Mouse (Mus musculus) bone marrow, adult 2 months (tissue): Measurements from ENCODE around the gene Etnk1.

Experiments
- CTCF ChIP-seq: fragments of 200-500 bp; IDR thresholded peaks from 2 replicates; pipeline ENCODE4 v1.5.1; 2011; ENCODE audit warnings: low read length, control low read depth; ENCODE audit not compliant: control insufficient read depth, insufficient read depth
- POLR2A ChIP-seq: fragments of 200-500 bp; IDR thresholded peaks from 2 replicates; pipeline ENCODE4 v1.6.1; 2011; ENCODE audit warnings: low read depth, mild to moderate bottlenecking, control low read depth, low read length, borderline replicate concordance; ENCODE audit not compliant: control insufficient read depth

DNA sequence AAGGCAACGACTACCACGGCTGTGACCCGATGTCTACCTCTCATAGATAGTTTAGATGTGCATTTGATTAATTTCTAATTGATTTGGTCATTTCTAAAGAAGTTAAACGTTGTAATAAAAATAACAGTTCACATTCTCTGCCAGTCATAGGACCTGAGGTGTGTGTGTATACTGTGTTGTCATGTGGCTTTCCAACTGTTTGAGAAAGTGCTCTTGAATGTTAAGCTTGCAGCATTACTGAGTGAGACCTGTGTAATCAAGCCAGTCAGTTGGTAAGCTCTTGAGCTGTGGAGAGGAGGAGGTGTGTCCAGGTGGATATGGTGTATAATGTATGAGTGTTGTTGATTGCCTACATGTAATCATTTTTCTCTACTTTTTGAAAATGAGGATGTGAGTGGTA lies 12.2 kb downstream of the Etnk1 start:
- TF ChIP-seq CTCF (no peak), POLR2A (no peak)
